Mouse (Mus musculus) erythroblast, embryonic 14.5 days (primary cell): Measurements from ENCODE around the gene Srl. TPM values are rescaled to one million over a fixed set of nuclear protein-coding genes. Genes with fewer than 3 reads are reported as not detected.
"Not testable (repeated sequence)": the region's sequence is repeated elsewhere in the genome, so short reads cannot be mapped to it uniquely, and the experiment has no call there.

Experiments
- H3K27me3 ChIP-seq: 2 replicates; pipeline ENCODE4 v1.6.1; 2012; ENCODE audit warnings: inconsistent platforms; ENCODE audit not compliant: control insufficient read depth
- H3K36me3 ChIP-seq: 2 replicates; pipeline ENCODE4 v1.6.1; 2012; ENCODE audit warnings: mild to moderate bottlenecking, inconsistent platforms; ENCODE audit not compliant: control insufficient read depth
- H3K4me1 ChIP-seq: 2 replicates; pipeline ENCODE4 v1.6.1; 2012; ENCODE audit warnings: inconsistent platforms; ENCODE audit not compliant: control insufficient read depth
- H3K4me3 ChIP-seq: replicated peaks from 2 replicates; pipeline ENCODE3; 2012; ENCODE audit warnings: moderate library complexity, mild to moderate bottlenecking, inconsistent platforms
- H3K9me3 ChIP-seq: 2 replicates; pipeline ENCODE4 v1.6.1; 2012; ENCODE audit warnings: low read length, inconsistent platforms, mixed read lengths; ENCODE audit not compliant: control insufficient read depth
- GATA1 ChIP-seq: IDR thresholded peaks from 2 replicates; pipeline ENCODE4 v1.6.1; 2012; ENCODE audit warnings: low read length, inconsistent platforms, mixed read lengths
- TAL1 ChIP-seq: IDR thresholded peaks from 3 replicates; pipeline ENCODE4 v1.6.1; 2012; ENCODE audit warnings: low read length, inconsistent platforms, mixed read lengths
- polyA plus RNA-seq: library from polyadenylated mRNA; stranded (reverse); fragments of >175 nt; gene quantifications from 2 replicates; pipeline ENCODE4 v1.2.3, GENCODE M21; 2012

The Srl gene
- polyA plus RNA-seq, 1 experiment, result not detected

DNA sequence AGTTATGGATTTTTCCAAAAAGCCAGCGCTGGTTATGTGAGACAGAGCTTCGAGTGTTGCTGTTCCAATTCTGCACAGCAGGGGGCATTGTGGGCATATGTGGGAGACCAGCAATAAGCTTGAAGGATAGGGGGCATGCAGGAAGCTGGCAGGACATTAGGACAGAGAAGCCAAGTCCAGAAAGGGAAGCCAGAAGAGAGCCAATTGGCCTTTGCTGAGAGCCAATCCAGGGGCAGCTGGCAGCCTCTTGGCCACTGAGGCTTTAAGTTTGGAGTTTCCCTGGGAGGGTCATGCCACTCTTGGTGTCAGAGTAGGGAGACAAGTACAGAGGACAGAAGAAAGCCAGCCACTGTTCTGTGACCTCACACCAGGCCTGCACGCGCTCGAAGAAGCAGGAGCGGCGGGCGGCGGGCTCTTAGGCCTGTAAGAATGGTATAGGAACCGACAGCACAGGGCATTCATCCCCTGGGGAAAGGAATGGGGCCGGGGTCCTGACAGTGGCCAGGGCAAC lies 52.4 kb downstream of the Srl start:
- H3K4me1 ChIP-seq, result no peaks in the 10 kb centered on the region
- H3K4me3 ChIP-seq, result no peak overlapping the region
- no peaks in the 10 kb centered on the region for H3K27me3 ChIP-seq
- no peaks in the 10 kb centered on the region for H3K9me3 ChIP-seq
- no peak for TF ChIP-seq TAL1
- TF ChIP-seq GATA1, result no peak
- H3K36me3 ChIP-seq, result no peaks in the 10 kb centered on the region; the same call in 1 of the 2 replicates

DNA sequence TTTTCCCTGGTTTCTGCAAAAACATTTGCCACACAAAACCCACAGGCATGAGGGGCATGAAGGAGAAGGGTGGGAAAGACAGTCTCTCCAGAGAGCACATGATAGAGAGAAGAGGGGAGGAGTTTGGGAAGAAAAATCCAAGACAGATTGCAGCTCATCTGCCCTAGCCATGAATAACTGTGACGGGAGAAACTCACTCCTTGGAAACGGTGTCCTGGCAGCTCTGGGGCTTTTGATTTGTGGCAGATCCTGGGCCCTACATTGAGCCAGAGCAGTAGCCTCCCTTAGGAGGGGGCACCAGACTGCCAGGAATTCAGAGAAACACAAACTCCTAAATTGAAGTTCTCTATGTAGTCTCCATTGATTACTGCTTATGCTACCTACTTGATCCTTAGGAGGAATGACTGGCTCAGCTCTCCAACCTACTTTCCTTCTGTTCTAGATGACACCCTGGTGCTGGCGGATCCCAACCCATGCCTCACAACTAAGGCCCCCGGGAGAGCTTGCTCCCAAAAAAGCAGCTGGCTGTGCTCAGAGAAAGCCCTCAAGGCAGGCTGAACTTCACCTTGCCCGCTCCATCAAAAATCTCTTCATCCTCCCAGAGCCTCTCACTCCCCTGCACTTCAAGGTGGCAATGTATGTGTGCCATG lies 60.9 kb downstream of the Srl start:
- Histone ChIP-seq H3K9me3 (no peaks in the 10 kb centered on the region), H3K4me1 (no peaks in the 10 kb centered on the region), H3K4me3 (no peak overlapping the region), H3K27me3 (no peaks in the 10 kb centered on the region), H3K36me3 (no peaks in the 10 kb centered on the region)
- TF ChIP-seq GATA1 (no peak), TAL1 (no peak)

DNA sequence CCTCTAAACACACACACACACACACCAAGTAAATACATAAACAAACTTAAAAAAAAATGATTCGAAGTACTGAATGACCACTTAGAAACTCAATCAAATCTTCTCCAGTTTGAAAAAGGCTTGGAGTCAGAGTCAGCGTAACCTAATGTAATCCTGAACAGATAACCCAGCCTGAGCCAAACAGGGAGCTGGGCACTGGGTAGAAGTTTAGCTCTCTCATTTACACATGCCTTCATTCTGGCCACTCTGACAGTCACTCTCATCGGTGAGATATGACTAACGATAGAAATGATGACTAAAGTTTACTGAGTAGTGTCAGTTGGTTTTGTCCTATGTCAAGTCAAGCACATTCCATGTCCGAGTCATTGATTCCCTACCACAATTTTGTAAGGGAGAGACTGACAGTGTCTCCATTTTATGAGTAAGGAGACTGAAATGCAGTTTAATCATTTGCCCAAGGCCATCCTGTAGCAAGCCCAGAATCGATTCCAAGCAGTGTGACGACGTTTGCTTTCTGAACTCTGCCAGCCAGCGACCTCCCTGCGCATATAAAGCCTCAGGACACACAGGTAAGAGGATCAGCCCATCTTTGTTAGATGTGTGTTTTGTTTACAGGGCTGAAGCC lies 63.9 kb downstream of the Srl start:
- Histone ChIP-seq H3K9me3 (no peaks in the 10 kb centered on the region), H3K27me3 (no peaks in the 10 kb centered on the region)
- no peak for TF ChIP-seq GATA1
- TF ChIP-seq TAL1, result no peak

DNA sequence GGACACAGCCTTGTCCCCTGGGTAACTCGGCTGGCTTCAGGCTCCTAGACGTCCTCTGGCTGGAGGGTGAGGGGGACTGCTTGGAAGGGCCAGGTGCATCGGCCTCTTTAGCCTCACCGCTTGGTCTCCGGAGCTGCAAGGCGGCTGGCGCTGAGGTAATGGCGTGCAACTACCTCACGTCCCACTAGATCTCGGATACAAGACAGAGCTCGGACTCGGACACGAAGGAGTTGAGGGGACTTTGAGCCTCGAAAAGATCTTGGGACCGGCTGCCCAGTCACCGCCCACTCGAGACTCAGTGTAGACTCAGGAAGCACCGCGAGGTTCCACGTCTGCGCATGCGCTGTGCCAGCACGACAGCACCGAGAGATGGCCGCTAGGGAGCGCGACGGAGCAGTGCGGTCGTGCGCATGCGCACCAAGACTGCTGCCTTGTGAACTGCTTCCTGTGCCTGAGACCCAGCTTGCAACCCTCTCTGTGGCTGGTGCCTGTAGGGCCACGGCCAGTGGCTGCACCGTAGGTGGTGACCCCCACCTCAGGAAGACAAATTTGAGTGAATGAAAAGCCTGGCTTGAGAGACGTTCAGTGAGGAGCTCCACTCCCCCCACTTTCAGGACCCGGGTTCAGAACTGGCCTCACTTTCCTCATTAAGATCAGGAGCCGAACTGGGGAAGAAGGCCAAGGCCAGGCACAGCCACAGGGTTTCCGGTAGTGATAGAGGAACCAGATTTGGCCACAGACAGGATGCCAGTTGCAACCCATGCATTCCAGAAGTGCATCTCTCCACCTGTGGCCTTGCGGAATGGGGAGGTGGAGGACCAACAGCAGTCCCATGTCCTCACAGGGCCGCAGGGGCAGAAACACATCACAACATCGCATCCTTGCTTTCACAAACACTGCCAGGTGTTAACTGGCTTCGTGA lies 66.5 kb downstream of the Srl start:
- Histone ChIP-seq H3K4me1 (peaks cover 14% of the 10 kb centered on the region), H3K36me3 (no peaks in the 10 kb centered on the region), H3K27me3 (no peaks in the 10 kb centered on the region), H3K4me3 (peak overlapping the region; percentile 69), H3K9me3 (no peaks in the 10 kb centered on the region)
- no peak for TF ChIP-seq TAL1
- no peak for TF ChIP-seq GATA1

More for the DNA sequence above, 63.9 kb downstream of the Srl start:
- Histone ChIP-seq H3K36me3 (no peaks in the 10 kb centered on the region), H3K4me1 (peaks cover 14% of the 10 kb centered on the region), H3K4me3 (no peak overlapping the region)

DNA sequence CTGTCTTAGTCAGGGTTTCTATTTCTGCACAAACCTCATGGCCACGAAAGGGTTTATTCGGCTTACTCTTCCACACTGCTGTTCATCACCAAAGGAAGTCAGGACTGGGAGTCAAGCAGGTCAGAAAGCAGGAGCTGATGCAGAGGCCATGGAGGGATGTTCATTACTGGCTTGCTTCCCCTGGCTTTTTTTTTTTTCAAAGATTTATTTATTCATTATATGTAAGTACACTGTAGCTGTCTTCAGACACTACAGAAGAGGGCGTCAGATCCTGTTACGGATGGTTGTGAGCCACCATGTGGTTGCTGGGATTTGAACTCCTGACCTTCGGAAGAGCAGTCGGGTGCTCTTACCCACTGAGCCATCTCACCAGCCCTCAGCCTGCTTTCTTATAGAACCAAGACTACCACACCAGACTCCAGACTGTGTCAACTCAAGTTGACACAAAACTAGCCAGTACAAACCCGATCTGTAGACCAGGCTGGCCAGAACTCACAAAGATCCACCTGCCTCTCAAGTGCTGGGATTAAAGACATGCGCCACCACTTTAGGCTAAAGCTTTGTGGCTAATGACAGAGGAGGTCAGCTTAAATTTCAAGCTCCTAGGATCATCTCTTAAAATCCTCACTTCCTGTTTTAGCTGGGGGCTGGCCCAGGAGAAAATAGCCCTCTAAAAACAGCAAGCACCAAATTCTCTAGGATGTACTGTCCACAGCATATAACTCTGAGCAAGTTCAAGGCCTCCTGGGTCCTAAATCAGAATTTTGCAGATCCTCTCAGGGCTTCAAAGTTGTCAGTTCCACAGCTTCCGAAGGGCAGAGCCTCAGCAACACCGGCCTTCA lies 67.4 kb downstream of the Srl start:
- not testable (repeated sequence) for H3K9me3 ChIP-seq, H3K27me3 ChIP-seq, H3K36me3 ChIP-seq
- peaks cover 14% of the 10 kb centered on the region for H3K4me1 ChIP-seq
- H3K4me3 ChIP-seq, result peak overlapping the region; percentile 69

DNA sequence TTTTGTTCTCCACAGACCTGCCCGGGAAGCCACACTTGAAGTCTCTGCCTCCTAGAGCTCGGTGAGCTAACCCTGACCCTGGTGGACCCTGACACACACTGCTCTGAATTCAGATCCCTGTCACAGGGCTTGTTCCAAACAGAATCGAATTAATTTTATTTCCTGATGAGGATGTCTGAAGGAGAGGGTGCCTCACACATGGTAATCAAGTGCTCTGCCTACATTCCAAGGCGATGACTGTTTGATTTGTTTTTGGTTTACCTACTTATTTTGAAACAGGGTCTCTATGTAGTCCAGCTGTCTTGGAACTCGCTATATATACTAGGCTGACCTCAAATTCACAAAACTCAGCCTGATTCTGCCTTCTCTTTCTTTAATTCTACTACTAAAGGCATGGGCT lies 68.4 kb downstream of the Srl start:
- Histone ChIP-seq H3K36me3 (no peaks in the 10 kb centered on the region), H3K4me1 (peaks cover 14% of the 10 kb centered on the region), H3K27me3 (no peaks in the 10 kb centered on the region), H3K9me3 (no peaks in the 10 kb centered on the region), H3K4me3 (no peak overlapping the region)
- TF ChIP-seq GATA1 (no peak), TAL1 (no peak)

DNA sequence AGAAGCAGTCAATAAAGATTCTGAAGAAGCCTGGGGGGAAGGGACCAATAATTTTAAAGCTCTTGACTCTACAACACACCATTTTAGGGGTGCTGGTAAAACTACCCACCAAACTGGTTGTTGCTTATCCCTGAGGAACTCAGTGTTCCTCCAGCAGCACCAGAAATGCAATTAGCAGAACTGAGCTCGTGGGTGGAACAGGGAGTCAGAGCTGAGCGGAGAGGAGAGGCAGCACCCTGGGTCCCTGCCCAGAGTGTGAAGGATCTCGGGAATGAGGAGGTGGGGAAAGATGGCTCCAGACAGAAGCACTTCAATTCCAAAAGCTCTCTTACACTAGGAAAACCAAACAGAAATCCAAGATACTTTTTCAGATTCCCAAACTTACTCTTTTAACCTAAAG lies 68.9 kb downstream of the Srl start:
- TF ChIP-seq TAL1, result no peak
- no peak for TF ChIP-seq GATA1
- H3K4me3 ChIP-seq, result no peak overlapping the region
- H3K4me1 ChIP-seq, result peaks cover 14% of the 10 kb centered on the region
- no peaks in the 10 kb centered on the region for H3K36me3 ChIP-seq
- H3K27me3 ChIP-seq, result no peaks in the 10 kb centered on the region
- H3K9me3 ChIP-seq, result no peaks in the 10 kb centered on the region

DNA sequence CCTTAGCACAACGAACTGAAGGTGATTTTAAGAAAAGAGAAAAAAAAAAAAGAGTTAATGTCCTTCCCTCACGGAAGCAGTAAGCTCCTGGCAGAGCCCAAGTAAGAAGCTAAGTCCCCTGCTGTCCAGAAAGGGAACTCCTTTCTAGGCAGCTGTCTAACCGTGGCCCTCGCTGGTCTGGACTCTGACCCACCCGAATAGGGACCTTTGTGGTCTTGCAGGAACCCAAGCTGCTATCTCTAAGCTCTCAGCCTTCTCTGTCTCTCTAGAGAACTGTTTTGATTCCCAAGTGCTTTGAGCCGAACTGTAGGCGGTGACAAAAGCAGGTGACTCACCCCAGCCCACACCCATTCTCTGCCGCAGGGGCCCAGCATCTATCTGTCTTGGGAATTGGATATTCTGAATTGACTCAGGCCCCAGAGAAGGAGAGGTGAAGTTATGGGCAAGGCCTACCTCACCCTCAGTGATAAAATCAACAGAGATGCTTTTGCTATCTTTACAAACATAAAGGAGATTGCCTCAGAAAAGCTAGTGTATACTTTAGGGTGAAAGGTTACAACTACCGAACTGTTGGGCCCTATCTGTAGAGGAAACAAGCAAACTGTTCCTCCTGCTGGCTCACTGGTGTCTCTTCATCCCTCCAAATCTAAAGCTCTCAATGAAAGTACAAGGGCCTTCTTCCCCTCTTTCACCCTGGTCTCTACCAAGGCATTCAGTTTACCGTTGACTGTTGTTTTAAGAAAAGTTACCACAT lies 71.8 kb downstream of the Srl start:
- TF ChIP-seq TAL1, result no peak
- TF ChIP-seq GATA1, result no peak
- H3K27me3 ChIP-seq, result no peaks in the 10 kb centered on the region
- H3K4me1 ChIP-seq, result peaks cover 11% of the 10 kb centered on the region
- no peak overlapping the region for H3K4me3 ChIP-seq
- no peaks in the 10 kb centered on the region for H3K36me3 ChIP-seq
- H3K9me3 ChIP-seq, result no peaks in the 10 kb centered on the region
